8 mouse cellular contexts compared by ENCODE assay signal in the genomic region with DNA sequence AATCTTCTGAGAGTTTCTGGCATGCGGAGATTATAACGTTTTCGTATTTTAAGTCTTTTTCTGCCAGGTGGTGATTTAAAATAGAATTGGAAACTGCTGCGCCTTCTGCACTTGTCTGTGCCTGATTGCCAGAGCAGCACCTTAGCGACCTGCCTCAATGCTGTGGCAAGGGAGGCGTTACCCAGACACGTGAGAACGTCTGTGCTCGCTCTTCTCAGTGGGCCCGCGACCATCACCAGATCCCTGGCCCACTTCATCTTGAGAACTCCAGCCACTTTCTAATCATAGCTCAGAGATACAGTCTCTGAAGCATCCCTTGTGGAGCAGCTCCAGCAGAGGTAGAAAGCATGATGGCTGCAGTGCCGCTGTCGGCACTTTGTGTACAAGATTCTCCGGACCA. TPM values are rescaled to one million over a fixed set of nuclear protein-coding genes. Genes with fewer than 3 reads are reported as not detected.
DNase-seq lines count a peak whose midpoint lies in the region; ATAC-seq and TF ChIP-seq lines count a peak whose summit lies in the region.
"Had no signal": no experiment of that assay in that cellular context is flagged by ENCODE, and none has a peak within 500 bp of the region (broad histone marks: within the 10 kb centered on the region; RNA-seq: fewer than 3 reads in every experiment).

No protein-coding gene starts in this region.

- WGBS in kidney, postnatal 0 days = 29% methylated on average over 14 of the region's 14 CpGs
- WGBS in kidney, adult 2 months = 42% methylated on average over 14 of the region's 14 CpGs
- 26% methylated on average over 14 of the region's 14 CpGs for WGBS in forebrain, embryonic 11.5 days
- 22% methylated on average over 14 of the region's 14 CpGs for WGBS in hindbrain, embryonic 15.5 days
- WGBS in olfactory bulb, adult 2 months = 35% methylated on average over 14 of the region's 14 CpGs

- H3K27ac ChIP-seq in kidney, postnatal 0 days = no peak overlapping the region
- no peak overlapping the region for H3K27ac ChIP-seq in kidney, adult 2 months (ENCODE audit: insufficient read depth, low read depth, low read length)
- H3K27ac ChIP-seq in forebrain, embryonic 11.5 days (ENCODE audit: low read depth, low read length) = no peak overlapping the region
- 0 out of 2 replicates have a peak overlapping the region, but pooled peaks have one; percentile 19 for H3K27ac ChIP-seq in hindbrain, embryonic 15.5 days (replicated peaks)
- no peak overlapping the region for H3K27ac ChIP-seq in olfactory bulb, adult 2 months (ENCODE audit: insufficient read depth, low read depth, low read length)

- H3K4me1 ChIP-seq in kidney, postnatal 0 days (replicated peaks; ENCODE audit: insufficient read depth, low read length) = no peaks in the 10 kb centered on the region
- peaks cover 3% of the 10 kb centered on the region; the same call in 1 of the 2 replicates for H3K4me1 ChIP-seq in kidney, adult 2 months (ENCODE audit: control insufficient read depth, insufficient read depth, low read length)
- H3K4me1 ChIP-seq in forebrain, embryonic 11.5 days (replicated peaks; ENCODE audit: control insufficient read depth, insufficient read depth, low read length) = no peaks in the 10 kb centered on the region
- peaks cover 9% of the 10 kb centered on the region for H3K4me1 ChIP-seq in hindbrain, embryonic 15.5 days (replicated peaks)
- peaks cover 5% of the 10 kb centered on the region; the same call in 1 of the 2 replicates for H3K4me1 ChIP-seq in olfactory bulb, adult 2 months (ENCODE audit: control insufficient read depth, insufficient read depth, low read length)

- no peak overlapping the region for H3K4me3 ChIP-seq in kidney, postnatal 0 days (replicated peaks; ENCODE audit: low read depth, low read length)
- H3K4me3 ChIP-seq in kidney, adult 2 months (ENCODE audit: insufficient read depth, low read depth, low read length) = no peak overlapping the region
- peak overlapping the region; percentile 7; the same call in 1 of the 2 replicates for H3K4me3 ChIP-seq in forebrain, embryonic 11.5 days (ENCODE audit: low read depth, low read length)
- H3K4me3 ChIP-seq in hindbrain, embryonic 15.5 days = peak overlapping the region; percentile 21
- H3K4me3 ChIP-seq in olfactory bulb, adult 2 months (ENCODE audit: insufficient read depth, low read depth, low read length) = peak overlapping the region; percentile 10; the same call in 1 of the 2 replicates
- H3K4me3 ChIP-seq: erythroblast, embryonic 14.5 days had no signal

- no peak for DNase-seq in kidney, postnatal 0 days (ENCODE audit: low spot score)
- DNase-seq in kidney, adult 2 months = no peak
- DNase-seq in forebrain, embryonic 11.5 days (ENCODE audit: low spot score) = no peak
- no peak for DNase-seq in c-Kit-positive CD71-positive TER-119-positive erythroid progenitor cells, embryonic 14.5 days (ENCODE audit: low spot score)
- no peak for DNase-seq in layer of hippocampus, adult 18-20 months (ENCODE audit: low spot score in 2 of 2)

- no peak overlapping the region for H3K9ac ChIP-seq in kidney, postnatal 0 days (ENCODE audit: low read depth, low read length)
- H3K9ac ChIP-seq in forebrain, embryonic 11.5 days (ENCODE audit: low read length) = no peak overlapping the region
- peak overlapping the region; percentile 9 for H3K9ac ChIP-seq in hindbrain, embryonic 15.5 days

- no peak for TF ChIP-seq POLR2A in kidney, adult 2 months (IDR thresholded peaks at IDR 0.05; ENCODE audit: low read depth, low read length)
- no peak for TF ChIP-seq POLR2A in olfactory bulb, adult 2 months (IDR thresholded peaks at IDR 0.05; ENCODE audit: insufficient read depth, low read depth, low read length)

- no peak for ATAC-seq in kidney, postnatal 0 days (replicated peaks; ENCODE audit: low FRiP score, low read depth)
- no peak for ATAC-seq in forebrain, embryonic 11.5 days (replicated peaks; ENCODE audit: low FRiP score)
- ATAC-seq in hindbrain, embryonic 15.5 days (ENCODE audit: low FRiP score, low read depth) = no peak

- no peaks in the 10 kb centered on the region for H3K36me3 ChIP-seq in kidney, postnatal 0 days (ENCODE audit: insufficient read depth, low read length)
- no peaks in the 10 kb centered on the region for H3K36me3 ChIP-seq in kidney, adult 2 months (ENCODE audit: control insufficient read depth, insufficient read depth, low read length)
- H3K36me3 ChIP-seq in forebrain, embryonic 11.5 days (ENCODE audit: control insufficient read depth, insufficient read depth, low read length) = no peaks in the 10 kb centered on the region
- H3K36me3 ChIP-seq in hindbrain, embryonic 15.5 days = no peaks in the 10 kb centered on the region

- no peak for TF ChIP-seq CTCF in kidney, postnatal 0 days (IDR thresholded peaks at IDR 0.05; ENCODE audit: low read depth)
- no peak for TF ChIP-seq CTCF in kidney, adult 2 months (conservative IDR thresholded peaks at IDR 0.05; ENCODE audit: insufficient read depth, insufficient read length, low read depth, low read length)
- TF ChIP-seq CTCF in olfactory bulb, adult 2 months (IDR thresholded peaks at IDR 0.05; ENCODE audit: insufficient read depth, low read depth, low read length) = no peak

- H3K4me2 ChIP-seq in kidney, postnatal 0 days (ENCODE audit: low read length) = peak overlapping the region; percentile 16
- peak overlapping the region; percentile 43 for H3K4me2 ChIP-seq in forebrain, embryonic 11.5 days (ENCODE audit: low read depth, low read length, severe bottlenecking)
- H3K4me2 ChIP-seq in hindbrain, embryonic 15.5 days = peak overlapping the region; percentile 49

- no peaks in the 10 kb centered on the region for H3K27me3 ChIP-seq in kidney, postnatal 0 days (ENCODE audit: insufficient read depth, low read length)
- no peaks in the 10 kb centered on the region for H3K27me3 ChIP-seq in kidney, adult 2 months (replicated peaks; ENCODE audit: control insufficient read depth, insufficient read depth, low read length)
- no peaks in the 10 kb centered on the region for H3K27me3 ChIP-seq in forebrain, embryonic 11.5 days (ENCODE audit: control insufficient read depth, insufficient read depth, low read length)
- H3K27me3 ChIP-seq in hindbrain, embryonic 15.5 days = no peaks in the 10 kb centered on the region

- H3K9me3 ChIP-seq in kidney, postnatal 0 days (replicated peaks; ENCODE audit: low read length) = no peaks in the 10 kb centered on the region
- no peaks in the 10 kb centered on the region for H3K9me3 ChIP-seq in forebrain, embryonic 11.5 days (ENCODE audit: control insufficient read depth, low read length)
- H3K9me3 ChIP-seq in hindbrain, embryonic 15.5 days = no peaks in the 10 kb centered on the region

RNA-seq across cellular contexts. Expression of a gene that starts 28.4 kb away (rescaled TPM):
- 157 and 169 TPM in 2 replicates for polyA plus RNA-seq in kidney, postnatal 0 days (2015; fragmentation: Nextera tagmentation; extraction: Ambion mirVana)
- 5.3 and 5.4 TPM in 2 replicates for polyA plus RNA-seq in kidney, adult 2 months (2012; rRNA removed)
- polyA plus RNA-seq in forebrain, embryonic 11.5 days (2014; fragmentation: Nextera tagmentation; extraction: Ambion mirVana) = 116 and 120 TPM in 2 replicates
- polyA plus RNA-seq in hindbrain, embryonic 15.5 days (2015; fragmentation: Nextera tagmentation; extraction: Ambion mirVana) = 70.0 and 70.8 TPM in 2 replicates
- polyA plus RNA-seq in olfactory bulb, adult 2 months (2012; ENCODE audit: insufficient read depth, insufficient read length, low replicate concordance, missing spikeins) = 139 TPM in 1 of 2 replicates, not detected in the other
- 10 to 100 TPM; 17.8 to 22.5 TPM for total RNA-seq in layer of hippocampus, adult 18-20 months (2021)

Comparison
In these comparisons a context has a peak if more than half of its experiments do, and no peak if none do; other contexts are left out.
1. H3K4me3 ChIP-seq: peak in forebrain, embryonic 11.5 days (single experiment), hindbrain, embryonic 15.5 days (single experiment) and olfactory bulb, adult 2 months (single experiment); none in kidney, postnatal 0 days (single experiment) and kidney, adult 2 months (single experiment).
2. Peak in every context shown above with its lines, with median percentiles within 50 percentile points of each other: H3K4me2 ChIP-seq.